Mouse (Mus musculus) embryonic facial prominence, embryonic 14.5 days (tissue): ENCODE data around the gene Agtr1b. TPM values are rescaled to one million over a fixed set of nuclear protein-coding genes. Genes with fewer than 3 reads are reported as not detected.

Experiments used
- polyA plus RNA-seq: library from polyadenylated mRNA; unstranded; fragments of >200 nt; fragmentation: Nextera tagmentation; extraction: Ambion mirVana; gene quantifications from 2 replicates; pipeline ENCODE4 v1.2.1, GENCODE M21; 2014

The Agtr1b gene
- polyA plus RNA-seq, 1 experiment from 2014 or later = 0.40 TPM

Other genes starting within 250 kb of the Agtr1b start
- 56.5 and 59.5 TPM in 2 replicates for gene Gyg, start 211.9 kb downstream of the Agtr1b start, polyA plus RNA-seq
- gene Cpa3, start 125.0 kb downstream of the Agtr1b start, polyA plus RNA-seq = 112 and 176 TPM in 2 replicates
- gene Cpb1, start 91.4 kb downstream of the Agtr1b start, polyA plus RNA-seq = 0.43 and 0.87 TPM in 2 replicates